14 mouse cellular contexts compared by ENCODE assay signal in genomic region chr12:110903536-110903935, GRCm38 (mm10). TPM values are rescaled to one million over a fixed set of nuclear protein-coding genes. Genes with fewer than 3 reads are reported as not detected.
DNase-seq lines count a peak whose midpoint lies in the region; ATAC-seq and TF ChIP-seq lines count a peak whose summit lies in the region.
"Had no signal": no experiment of that assay in that cellular context is flagged by ENCODE, and none has a peak within 500 bp of the region (broad histone marks: within the 10 kb centered on the region; RNA-seq: fewer than 3 reads in every experiment).

No protein-coding gene starts in this region.

- 0 out of 2 replicates have a peak, but pooled peaks have one; percentile 2 for TF ChIP-seq CTCF in heart, postnatal 0 days (IDR thresholded peaks at IDR 0.05; ENCODE audit: low read depth)
- peak; percentile 13; the same call in 1 of the 2 replicates for TF ChIP-seq CTCF in lung, embryonic 14.5 days (IDR thresholded peaks at IDR 0.05; ENCODE audit: low read depth)

- H3K27ac ChIP-seq in heart, postnatal 0 days (ENCODE audit: low read depth) = no peak overlapping the region
- H3K27ac ChIP-seq in lung, embryonic 14.5 days (ENCODE audit: low read depth) = no peak overlapping the region
- H3K27ac ChIP-seq in hindbrain, embryonic 10.5 days = no peak overlapping the region
- H3K27ac ChIP-seq: forebrain, embryonic 13.5 days; limb, embryonic 13.5 days; midbrain, embryonic 13.5 days; stomach, embryonic 15.5 days had no signal

- no peak overlapping the region for H3K4me3 ChIP-seq in heart, postnatal 0 days (ENCODE audit: low read depth, low read length)
- H3K4me3 ChIP-seq in lung, embryonic 14.5 days (ENCODE audit: low read depth, low read length) = no peak overlapping the region
- H3K4me3 ChIP-seq in hindbrain, embryonic 10.5 days = no peak overlapping the region
- H3K4me3 ChIP-seq: forebrain, embryonic 13.5 days; limb, embryonic 13.5 days; midbrain, embryonic 13.5 days; stomach, embryonic 15.5 days had no signal

- no peaks in the 10 kb centered on the region for H3K36me3 ChIP-seq in heart, postnatal 0 days (replicated peaks; ENCODE audit: control insufficient read depth, insufficient read depth, low read length)
- no peaks in the 10 kb centered on the region for H3K36me3 ChIP-seq in lung, embryonic 14.5 days (ENCODE audit: insufficient read depth)
- no peaks in the 10 kb centered on the region for H3K36me3 ChIP-seq in hindbrain, embryonic 10.5 days
- H3K36me3 ChIP-seq: stomach, embryonic 15.5 days had no signal

- H3K9me3 ChIP-seq in heart, postnatal 0 days (replicated peaks; ENCODE audit: control insufficient read depth, low read length) = no peaks in the 10 kb centered on the region
- no peaks in the 10 kb centered on the region for H3K9me3 ChIP-seq in lung, embryonic 14.5 days (ENCODE audit: low read depth, low read length)
- no peaks in the 10 kb centered on the region for H3K9me3 ChIP-seq in hindbrain, embryonic 10.5 days
- H3K9me3 ChIP-seq: forebrain, embryonic 13.5 days; G1E; limb, embryonic 13.5 days; midbrain, embryonic 13.5 days; stomach, embryonic 15.5 days had no signal

- intact Hi-C loops in heart, postnatal 36 days (cut with DNase I) = no loop called here

- DNase-seq in heart, postnatal 0 days (ENCODE audit: low spot score) = no peak
- no peak for DNase-seq in heart, postnatal 36 days
- DNase-seq in urinary bladder, postnatal 14 days (ENCODE audit: low spot score) = peak; percentile 24
- no peak for DNase-seq in urinary bladder, adult 2 months (ENCODE audit: low spot score)
- no peak for DNase-seq in lung, embryonic 14.5 days
- DNase-seq in right cerebral cortex, postnatal 36 days (ENCODE audit: low spot score in 2 of 2) = no peak
- no peak for DNase-seq in hindbrain, embryonic 10.5 days (ENCODE audit: low spot score)
- no peak for DNase-seq in embryo, embryonic 10 days (ENCODE audit: low spot score)

- H3K9ac ChIP-seq in heart, postnatal 0 days (replicated peaks; ENCODE audit: low read depth, low read length) = no peak overlapping the region
- no peak overlapping the region for H3K9ac ChIP-seq in lung, embryonic 14.5 days
- H3K9ac ChIP-seq: forebrain, embryonic 13.5 days; limb, embryonic 13.5 days; midbrain, embryonic 13.5 days; stomach, embryonic 15.5 days had no signal

- H3K4me2 ChIP-seq in heart, postnatal 0 days (ENCODE audit: low read depth, low read length) = no peak overlapping the region
- H3K4me2 ChIP-seq in lung, embryonic 14.5 days = no peak overlapping the region
- H3K4me2 ChIP-seq: forebrain, embryonic 13.5 days; limb, embryonic 13.5 days; midbrain, embryonic 13.5 days; stomach, embryonic 15.5 days had no signal

- ATAC-seq in heart, postnatal 0 days (ENCODE audit: insufficient read depth, low read depth) = no peak
- no peak for ATAC-seq in lung, embryonic 14.5 days (ENCODE audit: insufficient read depth)
- ATAC-seq: forebrain, embryonic 13.5 days; intestine, embryonic 16.5 days; midbrain, embryonic 13.5 days had no signal

- WGBS in heart, postnatal 0 days = 98% methylated on average over 2 of the region's 2 CpGs
- WGBS in lung, embryonic 14.5 days = 84% methylated on average over 2 of the region's 2 CpGs
- 90% methylated on average over 2 of the region's 2 CpGs for WGBS in hindbrain, embryonic 10.5 days

- no peaks in the 10 kb centered on the region for H3K27me3 ChIP-seq in heart, postnatal 0 days (ENCODE audit: control insufficient read depth, insufficient read depth, low read length)
- H3K27me3 ChIP-seq in lung, embryonic 14.5 days (ENCODE audit: insufficient read depth, low read length) = no peaks in the 10 kb centered on the region
- H3K27me3 ChIP-seq in hindbrain, embryonic 10.5 days (ENCODE audit: insufficient read depth, poor library complexity, severe bottlenecking) = no peaks in the 10 kb centered on the region
- H3K27me3 ChIP-seq: forebrain, embryonic 13.5 days; limb, embryonic 13.5 days; midbrain, embryonic 13.5 days; stomach, embryonic 15.5 days had no signal

- no peak for TF ChIP-seq EP300 in heart, postnatal 0 days (IDR thresholded peaks at IDR 0.05; ENCODE audit: low read depth)

- H3K4me1 ChIP-seq in heart, postnatal 0 days (ENCODE audit: control insufficient read depth, insufficient read depth) = no peaks in the 10 kb centered on the region
- H3K4me1 ChIP-seq in lung, embryonic 14.5 days (ENCODE audit: insufficient read depth) = no peaks in the 10 kb centered on the region
- no peaks in the 10 kb centered on the region for H3K4me1 ChIP-seq in hindbrain, embryonic 10.5 days (replicated peaks)
- H3K4me1 ChIP-seq: forebrain, embryonic 13.5 days; midbrain, embryonic 13.5 days; stomach, embryonic 15.5 days had no signal

RNA-seq across cellular contexts. Expression of gene Tecpr2, which starts 14.5 kb away (rescaled TPM):
- total RNA-seq in heart, postnatal 0 days (2014; rRNA removed; ENCODE audit: low replicate concordance) = 4.1 and 4.7 TPM in 2 replicates
- 1.3 and 1.4 TPM in 2 replicates for polyA plus RNA-seq in heart, postnatal 0 days (2015; fragmentation: Nextera tagmentation; extraction: Ambion mirVana)
- total RNA-seq in heart, postnatal 36 days (2021) = 1 to 10 TPM; 5.1 to 5.6 TPM
- 5.3 and 5.4 TPM in 2 replicates for polyA plus RNA-seq in urinary bladder, adult 2 months (2012; rRNA removed)
- polyA plus RNA-seq in lung, embryonic 14.5 days (2014; fragmentation: Nextera tagmentation; extraction: Ambion mirVana) = 4.0 and 5.2 TPM in 2 replicates
- 6.5 and 7.0 TPM in 2 replicates for polyA plus RNA-seq in hindbrain, embryonic 10.5 days (2016; fragmentation: Nextera tagmentation; extraction: Ambion mirVana)

RNA-seq across cellular contexts. Expression of gene Cinp, which starts 14.6 kb away (rescaled TPM):
- 59.1 and 91.0 TPM in 2 replicates for total RNA-seq in heart, postnatal 0 days (2014; rRNA removed; ENCODE audit: low replicate concordance)
- 44.0 and 47.8 TPM in 2 replicates for polyA plus RNA-seq in heart, postnatal 0 days (2015; fragmentation: Nextera tagmentation; extraction: Ambion mirVana)
- 10 to 100 TPM; 34.2 to 34.8 TPM for total RNA-seq in heart, postnatal 36 days (2021)
- 49.9 and 61.5 TPM in 2 replicates for polyA plus RNA-seq in urinary bladder, adult 2 months (2012; rRNA removed)
- polyA plus RNA-seq in lung, embryonic 14.5 days (2014; fragmentation: Nextera tagmentation; extraction: Ambion mirVana) = 91.8 and 94.0 TPM in 2 replicates
- polyA plus RNA-seq in hindbrain, embryonic 10.5 days (2016; fragmentation: Nextera tagmentation; extraction: Ambion mirVana) = 82.0 and 92.8 TPM in 2 replicates

RNA-seq across cellular contexts. Expression of gene Zfp839, which starts 53.5 kb away (rescaled TPM):
- total RNA-seq in heart, postnatal 0 days (2014; rRNA removed; ENCODE audit: low replicate concordance) = 4.1 and 6.3 TPM in 2 replicates
- polyA plus RNA-seq in heart, postnatal 0 days (2015; fragmentation: Nextera tagmentation; extraction: Ambion mirVana) = 2.6 and 3.2 TPM in 2 replicates
- total RNA-seq in heart, postnatal 36 days (2021) = 10 to 100 TPM; 11.1 to 11.7 TPM
- polyA plus RNA-seq in urinary bladder, adult 2 months (2012; rRNA removed) = 8.5 and 10.1 TPM in 2 replicates
- 4.4 and 5.2 TPM in 2 replicates for polyA plus RNA-seq in lung, embryonic 14.5 days (2014; fragmentation: Nextera tagmentation; extraction: Ambion mirVana)
- 4.2 and 5.1 TPM in 2 replicates for polyA plus RNA-seq in hindbrain, embryonic 10.5 days (2016; fragmentation: Nextera tagmentation; extraction: Ambion mirVana)
